Mouse (Mus musculus): ENCODE data around the gene Gbp2. TPM values are rescaled to one million over a fixed set of nuclear protein-coding genes. Genes with fewer than 3 reads are reported as not detected.
"Not testable (repeated sequence)": the region's sequence is repeated elsewhere in the genome, so short reads cannot be mapped to it uniquely, and the experiment has no call there.

The Gbp2 gene
- polyA plus RNA-seq, 1 experiment from 2014 or later, result 0.17 TPM

- no peaks in the 10 kb centered on the region for H3K36me3 ChIP-seq
- no peak for DNase-seq (ENCODE audit: low spot score)
- H3K27ac ChIP-seq, result no peak overlapping the region
- WGBS, result 57% methylated on average over 3 of the region's 3 CpGs
- H3K4me3 ChIP-seq, result no peak overlapping the region
- no peaks in the 10 kb centered on the region for H3K9me3 ChIP-seq
- no peaks in the 10 kb centered on the region for H3K27me3 ChIP-seq (ENCODE audit: insufficient read depth, poor library complexity, severe bottlenecking)
- no peaks in the 10 kb centered on the region for H3K4me1 ChIP-seq (replicated peaks)
These were observed 657 bp downstream of the Gbp2 start for GRCm38 (mm10) chr3:142620956-142621562.

DNA sequence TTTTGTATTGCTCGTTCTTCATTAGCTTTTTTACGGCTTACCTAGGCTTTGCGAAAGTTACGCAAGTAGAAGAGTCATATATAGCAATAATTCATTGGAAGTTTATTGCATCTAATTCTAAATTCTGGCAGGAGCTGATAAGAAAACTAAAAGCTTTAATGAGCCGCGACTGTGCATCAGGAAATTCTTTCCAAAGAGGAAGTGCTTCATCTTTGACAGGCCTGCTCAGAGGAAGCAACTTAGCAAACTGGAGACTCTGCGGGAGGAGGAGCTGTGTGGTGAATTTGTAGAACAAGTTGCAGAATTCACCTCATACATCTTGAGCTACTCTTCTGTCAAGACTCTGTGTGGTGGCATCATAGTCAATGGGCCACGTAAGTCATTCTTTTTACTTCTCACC is 10.0 kb downstream of the Gbp2 start:
- no peaks in the 10 kb centered on the region for H3K9me3 ChIP-seq
- no peaks in the 10 kb centered on the region for H3K36me3 ChIP-seq
- H3K27me3 ChIP-seq (ENCODE audit: insufficient read depth, poor library complexity, severe bottlenecking), result no peaks in the 10 kb centered on the region
- DNase-seq (ENCODE audit: low spot score), result no peak
- no peak overlapping the region for H3K27ac ChIP-seq
- WGBS, result 92% methylated on average over 8 of the region's 8 CpGs
- H3K4me1 ChIP-seq (replicated peaks), result no peaks in the 10 kb centered on the region
- no peak overlapping the region for H3K4me3 ChIP-seq

DNA sequence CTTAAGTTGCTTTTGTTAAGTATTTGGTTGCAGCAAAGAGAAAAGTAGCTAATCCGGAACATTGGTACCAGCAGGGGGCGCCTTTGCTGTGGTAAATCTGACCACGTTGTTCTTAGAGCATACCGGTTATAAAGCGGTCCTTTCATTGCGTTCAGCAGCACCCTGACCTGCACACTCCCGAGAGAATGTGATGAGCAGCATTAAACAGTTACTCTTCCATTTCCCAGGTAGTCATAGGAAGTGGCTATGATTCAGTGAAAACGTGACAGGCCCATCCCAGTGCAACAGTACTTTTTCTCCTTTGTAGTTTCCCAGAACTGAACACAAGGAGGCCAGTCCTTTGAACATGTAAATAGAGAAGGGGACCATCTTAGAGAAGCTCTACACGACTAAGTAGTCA is 19.8 kb downstream of the Gbp2 start:
- DNase-seq (ENCODE audit: low spot score), result peak; percentile 75
- H3K9me3 ChIP-seq, result no peaks in the 10 kb centered on the region
- 5% methylated on average over 9 of the region's 9 CpGs for WGBS
- 0 out of 2 replicates have a peak, but pooled peaks cover 4% of the 10 kb centered on the region for H3K4me1 ChIP-seq (replicated peaks)
- no peaks in the 10 kb centered on the region for H3K27me3 ChIP-seq (ENCODE audit: insufficient read depth, poor library complexity, severe bottlenecking)
- H3K4me3 ChIP-seq, result 0 out of 2 replicates have a peak overlapping the region, but pooled peaks have one; percentile 11
- no peaks in the 10 kb centered on the region for H3K36me3 ChIP-seq
- no peak overlapping the region for H3K27ac ChIP-seq

- H3K36me3 ChIP-seq; H3K9me3 ChIP-seq; H3K4me3 ChIP-seq; H3K27ac ChIP-seq; H3K27me3 ChIP-seq (ENCODE audit: insufficient read depth, poor library complexity, severe bottlenecking); H3K4me1 ChIP-seq (replicated peaks): not testable (repeated sequence)
- DNase-seq (ENCODE audit: low spot score), result peak; percentile 48
- WGBS, result 26% methylated on average over 2 of the region's 2 CpGs
These were observed 25.5 kb downstream of the Gbp2 start for GRCm38 (mm10) chr3:142645949-142646348.

DNA sequence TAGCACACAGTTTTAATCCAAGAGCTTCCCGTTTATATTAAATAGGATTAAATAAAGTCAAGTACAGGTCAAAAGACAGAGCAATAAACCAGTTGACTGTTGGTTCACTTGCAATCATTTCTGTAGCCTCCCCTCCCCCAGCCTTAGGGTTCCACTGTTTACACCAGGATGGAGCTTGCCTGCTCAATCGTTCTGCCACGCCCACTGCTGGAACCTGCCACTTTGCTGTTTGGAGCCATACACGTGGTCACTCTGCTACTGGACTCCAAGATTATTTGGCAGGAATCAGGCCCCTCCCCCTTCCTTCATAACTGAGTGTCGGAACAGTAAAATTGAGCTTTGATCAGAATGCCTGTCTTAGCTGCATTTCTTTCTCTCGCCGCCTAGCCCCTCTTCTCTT is 27.4 kb downstream of the Gbp2 start:
- not testable (repeated sequence) for H3K36me3 ChIP-seq; H3K27ac ChIP-seq; H3K4me3 ChIP-seq; H3K9me3 ChIP-seq; DNase-seq (ENCODE audit: low spot score); H3K4me1 ChIP-seq (replicated peaks); H3K27me3 ChIP-seq (ENCODE audit: insufficient read depth, poor library complexity, severe bottlenecking)
- 68% methylated on average over 7 of the region's 7 CpGs for WGBS

DNA sequence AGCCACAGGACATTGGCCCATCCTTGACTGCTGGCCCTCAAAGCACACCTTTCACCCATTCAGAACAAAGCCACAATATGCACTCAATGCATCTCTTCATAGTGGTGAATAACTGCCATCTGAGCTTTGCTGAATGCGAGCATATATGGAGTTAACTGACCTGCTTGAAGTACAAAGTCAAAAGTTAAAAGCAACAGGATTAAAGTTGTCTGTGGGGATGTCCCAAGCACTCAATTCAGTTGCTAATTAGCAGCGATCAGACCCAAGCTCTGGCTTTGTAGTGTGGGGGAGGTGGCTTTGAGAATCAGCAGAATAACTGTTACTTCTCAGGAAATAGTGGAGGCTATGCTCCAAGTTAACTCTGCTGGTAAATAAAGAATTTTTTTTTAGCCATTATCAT is 29.8 kb downstream of the Gbp2 start:
- WGBS, result 40% methylated on average over 2 of the region's 2 CpGs

GRCm38 (mm10) chr3:142664723-142665122 is 44.3 kb downstream of the Gbp2 start:
- Histone ChIP-seq H3K27ac (no peak overlapping the region), H3K36me3 (no peaks in the 10 kb centered on the region), H3K27me3 (ENCODE audit: insufficient read depth, poor library complexity, severe bottlenecking) (no peaks in the 10 kb centered on the region), H3K9me3 (peaks cover 17% of the 10 kb centered on the region; the same call in 1 of the 2 replicates), H3K4me3 (no peak overlapping the region), H3K4me1 (replicated peaks) (no peaks in the 10 kb centered on the region)
- WGBS, result 92% methylated on average over 8 of the region's 8 CpGs
- DNase-seq (ENCODE audit: low spot score), result no peak

More for the DNA sequence above, 29.8 kb downstream of the Gbp2 start:
- Histone ChIP-seq H3K4me3 (no peak overlapping the region), H3K4me1 (replicated peaks) (no peaks in the 10 kb centered on the region), H3K9me3 (no peaks in the 10 kb centered on the region), H3K36me3 (no peaks in the 10 kb centered on the region), H3K27ac (no peak overlapping the region), H3K27me3 (ENCODE audit: insufficient read depth, poor library complexity, severe bottlenecking) (no peaks in the 10 kb centered on the region)
- no peak for DNase-seq (ENCODE audit: low spot score)

GRCm38 (mm10) chr3:142674607-142675006 is 54.2 kb downstream of the Gbp2 start:
- H3K27me3 ChIP-seq (ENCODE audit: insufficient read depth, poor library complexity, severe bottlenecking), result no peaks in the 10 kb centered on the region
- no peak overlapping the region for H3K27ac ChIP-seq
- WGBS, result 90% methylated on average over 1 of the region's 1 CpGs
- no peak overlapping the region for H3K4me3 ChIP-seq
- H3K36me3 ChIP-seq, result no peaks in the 10 kb centered on the region
- no peaks in the 10 kb centered on the region for H3K4me1 ChIP-seq (replicated peaks)
- no peaks in the 10 kb centered on the region for H3K9me3 ChIP-seq
- DNase-seq (ENCODE audit: low spot score), result no peak

Other genes starting within 250 kb of the Gbp2 start
- 14.6 and 19.3 TPM in 2 replicates for gene Pdlim5, start 224.9 kb upstream of the Gbp2 start, polyA plus RNA-seq (2016; fragmentation: Nextera tagmentation; extraction: Ambion mirVana)
- gene Gbp5, start 126.6 kb upstream of the Gbp2 start, polyA plus RNA-seq (2016; fragmentation: Nextera tagmentation; extraction: Ambion mirVana), result 0.07 TPM in 1 of 2 replicates, not detected in the other
- gene Gbp7, start 90.3 kb upstream of the Gbp2 start, polyA plus RNA-seq (2016; fragmentation: Nextera tagmentation; extraction: Ambion mirVana), result 1.00 and 1.3 TPM in 2 replicates
- 0.16 and 0.54 TPM in 2 replicates for gene Gbp3, start 60.6 kb upstream of the Gbp2 start, polyA plus RNA-seq (2016; fragmentation: Nextera tagmentation; extraction: Ambion mirVana)
- not detected in 2 replicates for gene Gbp2b, start 25.8 kb upstream of the Gbp2 start, polyA plus RNA-seq (2016; fragmentation: Nextera tagmentation; extraction: Ambion mirVana)
- 9.0 and 10.2 TPM in 2 replicates for gene Kyat3, start 80.4 kb downstream of the Gbp2 start, polyA plus RNA-seq (2016; fragmentation: Nextera tagmentation; extraction: Ambion mirVana)
- gene Gtf2b, start 144.4 kb downstream of the Gbp2 start, polyA plus RNA-seq (2016; fragmentation: Nextera tagmentation; extraction: Ambion mirVana), result 91.5 and 97.8 TPM in 2 replicates